Mouse (Mus musculus) stomach, postnatal 0 days (tissue): ENCODE measurements at regions not wholly inside any gene's neighbourhood (a gene's known extent, or its start where the extent isn't known, plus 50 kb on each side); places are given as distances from the start of the nearest gene placed in this dataset.
"Not testable (repeated sequence)": the region's sequence is repeated elsewhere in the genome, so short reads cannot be mapped to it uniquely, and the experiment has no call there.

Experiments
- ATAC-seq: fragments of 200-750 bp; cut with Nextera tagmentation; 2 replicates; pipeline ENCODE4 v1.8.0; 2017; ENCODE audit not compliant: low FRiP score, low TSS enrichment
- DNase-seq: peaks from one replicate; pipeline ENCODE4 v3.0.0-alpha.2; 2016; ENCODE audit warnings: low spot score
- H3K27ac ChIP-seq: fragments of 300-500 bp; sonication (generic); replicated peaks from 2 replicates; pipeline ENCODE4 v1.5.1; 2014; ENCODE audit warnings: mild to moderate bottlenecking, control low read depth
- H3K27me3 ChIP-seq: fragments of 300-500 bp; sonication (generic); 2 replicates; pipeline ENCODE4 v1.6.1; 2014; ENCODE audit warnings: low read length; ENCODE audit not compliant: control insufficient read depth, insufficient read depth
- H3K36me3 ChIP-seq: fragments of 300-500 bp; sonication (generic); 2 replicates; pipeline ENCODE4 v1.6.1; 2014; ENCODE audit warnings: low read length, mixed read lengths; ENCODE audit not compliant: control insufficient read depth, insufficient read depth
- H3K4me1 ChIP-seq: fragments of 300-500 bp; sonication (generic); replicated peaks from 2 replicates; pipeline ENCODE4 v1.6.1; 2014; ENCODE audit warnings: antibody characterized with exemption; ENCODE audit not compliant: control insufficient read depth, insufficient read depth
- H3K4me2 ChIP-seq: fragments of 300-500 bp; sonication (generic); replicated peaks from 2 replicates; pipeline ENCODE4 v1.6.1; 2014; ENCODE audit warnings: low read depth, mild to moderate bottlenecking, control low read depth, moderate library complexity
- H3K4me3 ChIP-seq: fragments of 300-500 bp; sonication (generic); 2 replicates; pipeline ENCODE4 v1.5.1; 2014; ENCODE audit warnings: low read depth, low read length, control low read depth
- H3K9ac ChIP-seq: fragments of 300-500 bp; sonication (generic); 2 replicates; pipeline ENCODE4 v1.6.1; 2014; ENCODE audit warnings: mild to moderate bottlenecking, low read length, control low read depth, mixed read lengths
- H3K9me3 ChIP-seq: fragments of 300-500 bp; sonication (generic); 2 replicates; pipeline ENCODE4 v1.6.1; 2016; ENCODE audit warnings: low read length; ENCODE audit not compliant: control insufficient read depth
- CTCF ChIP-seq: IDR thresholded peaks from 2 replicates; pipeline ENCODE4 v1.5.1; 2016; ENCODE audit warnings: antibody characterized with exemption, low read depth, mild to moderate bottlenecking, moderate library complexity
- EP300 ChIP-seq: optimal IDR thresholded peaks from 2 replicates; pipeline ENCODE3; 2016; ENCODE audit warnings: antibody characterized with exemption
- WGBS: fragments of 180-500 bp; shearing (Covaris S2); extraction: QIAGEN DNeasy Blood & Tissue Kit; methylation state at CpG from one replicate; pipeline ENCODE4 v1.1.7; 2014; 5-methylcytosine and 5-hydroxymethylcytosine counted together

GRCm38 (mm10) chr19:18015371-18015770 is 177.9 kb upstream of the Pcsk5 start:
- H3K4me3 ChIP-seq = no peak overlapping the region
- TF ChIP-seq CTCF (no peak), EP300 (no peak)
- no peak overlapping the region for H3K27ac ChIP-seq
- WGBS = 64% methylated on average over 1 of the region's 1 CpGs
- H3K4me2 ChIP-seq = no peak overlapping the region
- no peak for ATAC-seq
- DNase-seq = no peak
- H3K27me3 ChIP-seq = no peaks in the 10 kb centered on the region
- no peak overlapping the region for H3K9ac ChIP-seq
- H3K4me1 ChIP-seq = no peaks in the 10 kb centered on the region
- no peaks in the 10 kb centered on the region for H3K36me3 ChIP-seq
- H3K9me3 ChIP-seq = no peaks in the 10 kb centered on the region

DNA sequence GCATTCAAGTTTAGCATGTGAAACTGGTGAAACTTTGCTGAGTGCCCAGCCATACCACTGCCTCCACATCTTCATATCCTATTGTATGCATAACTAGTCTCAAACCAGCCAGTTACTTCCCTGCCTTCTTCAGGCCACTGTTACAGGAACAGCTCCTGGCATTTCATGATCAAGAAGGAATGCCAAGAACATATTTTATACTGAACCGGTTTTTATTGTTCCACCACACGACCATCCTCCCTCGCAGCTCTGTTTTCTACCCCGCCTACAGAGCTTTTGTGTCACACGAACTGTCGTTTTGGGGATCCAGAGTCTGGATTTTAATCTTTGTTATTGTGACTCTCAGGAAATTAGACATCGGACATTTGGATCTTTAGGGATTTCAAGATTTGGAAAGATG is 174.6 kb upstream of the Pcsk5 start:
- H3K4me2 ChIP-seq = no peak overlapping the region
- no peak overlapping the region for H3K9ac ChIP-seq
- H3K4me3 ChIP-seq = no peak overlapping the region
- no peaks in the 10 kb centered on the region for H3K4me1 ChIP-seq
- WGBS = 57% methylated on average over 7 of the region's 7 CpGs
- no peak overlapping the region for H3K27ac ChIP-seq
- ATAC-seq = no peak
- no peaks in the 10 kb centered on the region for H3K27me3 ChIP-seq
- H3K36me3 ChIP-seq = no peaks in the 10 kb centered on the region
- TF ChIP-seq CTCF (no peak), EP300 (no peak)
- no peaks in the 10 kb centered on the region for H3K9me3 ChIP-seq
- no peak for DNase-seq

GRCm38 (mm10) chr19:17997561-17997960 is 160.1 kb upstream of the Pcsk5 start:
- no peak overlapping the region for H3K27ac ChIP-seq
- no peaks in the 10 kb centered on the region for H3K9me3 ChIP-seq
- H3K27me3 ChIP-seq = no peaks in the 10 kb centered on the region
- no peaks in the 10 kb centered on the region for H3K4me1 ChIP-seq
- H3K4me2 ChIP-seq = no peak overlapping the region
- no peak for TF ChIP-seq EP300
- peak; percentile 42 for TF ChIP-seq CTCF
- H3K9ac ChIP-seq = no peak overlapping the region
- 89% methylated on average over 3 of the region's 3 CpGs for WGBS
- no peak overlapping the region for H3K4me3 ChIP-seq
- no peaks in the 10 kb centered on the region for H3K36me3 ChIP-seq
- DNase-seq (no peak), ATAC-seq (no peak)

DNA sequence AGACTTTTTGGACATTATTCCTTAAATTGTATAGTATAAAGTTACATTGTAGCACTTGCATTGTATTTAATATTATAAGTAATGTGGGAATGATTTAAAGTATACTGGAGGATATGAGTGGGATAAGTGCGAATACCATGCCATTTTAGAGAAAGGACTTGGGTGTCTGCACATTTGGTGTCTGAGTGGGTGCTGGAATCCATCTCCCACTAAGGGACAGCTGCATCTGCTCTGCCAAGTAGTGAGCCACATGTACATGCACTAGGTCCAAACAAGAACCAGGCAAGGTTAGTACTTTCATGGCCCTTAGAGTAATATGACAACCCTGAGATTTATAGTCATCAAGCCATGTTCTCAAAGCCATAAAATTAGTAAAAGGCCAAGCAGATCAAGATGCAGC is 146.0 kb upstream of the Pcsk5 start:
- no peak overlapping the region for H3K27ac ChIP-seq
- H3K4me1 ChIP-seq = no peaks in the 10 kb centered on the region
- WGBS = 95% methylated on average over 1 of the region's 1 CpGs
- DNase-seq (no peak), ATAC-seq (no peak)
- TF ChIP-seq CTCF = no peak
- no peak for TF ChIP-seq EP300
- no peak overlapping the region for H3K4me3 ChIP-seq
- no peak overlapping the region for H3K4me2 ChIP-seq
- no peaks in the 10 kb centered on the region for H3K27me3 ChIP-seq
- H3K9me3 ChIP-seq = no peaks in the 10 kb centered on the region
- no peaks in the 10 kb centered on the region for H3K36me3 ChIP-seq
- H3K9ac ChIP-seq = no peak overlapping the region

DNA sequence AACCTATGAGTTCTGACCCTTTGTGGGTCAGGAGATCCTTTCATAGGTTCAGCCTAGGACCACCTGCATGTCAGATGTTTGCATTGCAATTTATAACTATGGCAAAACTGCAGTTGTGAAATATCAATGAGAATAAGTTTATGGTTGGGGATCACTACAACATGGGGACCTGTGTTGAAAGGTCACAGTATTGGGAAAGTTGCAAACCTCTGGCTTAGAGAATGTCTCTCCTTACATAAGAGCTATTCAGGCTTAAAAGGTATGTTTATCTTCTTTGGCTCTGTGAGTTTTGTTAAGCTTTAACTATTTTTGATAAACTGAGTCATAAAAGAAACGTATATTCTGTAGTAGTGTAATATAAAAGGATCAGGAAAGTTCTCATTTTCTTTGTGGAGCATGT is 128.1 kb upstream of the Pcsk5 start:
- DNase-seq (no peak), ATAC-seq (no peak)
- 47% methylated on average over 1 of the region's 1 CpGs for WGBS
- H3K27me3 ChIP-seq = no peaks in the 10 kb centered on the region
- H3K36me3 ChIP-seq = no peaks in the 10 kb centered on the region
- no peak overlapping the region for H3K4me2 ChIP-seq
- H3K9ac ChIP-seq = no peak overlapping the region
- H3K4me3 ChIP-seq = no peak overlapping the region
- no peaks in the 10 kb centered on the region for H3K4me1 ChIP-seq
- no peaks in the 10 kb centered on the region for H3K9me3 ChIP-seq
- no peak for TF ChIP-seq EP300
- no peak for TF ChIP-seq CTCF
- no peak overlapping the region for H3K27ac ChIP-seq

GRCm38 (mm10) chr19:17958440-17958839 is 121.0 kb upstream of the Pcsk5 start:
- no peak for TF ChIP-seq EP300
- no peak for TF ChIP-seq CTCF
- Histone ChIP-seq H3K9me3 (no peaks in the 10 kb centered on the region), H3K4me1 (no peaks in the 10 kb centered on the region), H3K9ac (no peak overlapping the region), H3K4me2 (no peak overlapping the region), H3K27me3 (no peaks in the 10 kb centered on the region), H3K36me3 (no peaks in the 10 kb centered on the region), H3K27ac (no peak overlapping the region), H3K4me3 (no peak overlapping the region)
- ATAC-seq (no peak), DNase-seq (no peak)

DNA sequence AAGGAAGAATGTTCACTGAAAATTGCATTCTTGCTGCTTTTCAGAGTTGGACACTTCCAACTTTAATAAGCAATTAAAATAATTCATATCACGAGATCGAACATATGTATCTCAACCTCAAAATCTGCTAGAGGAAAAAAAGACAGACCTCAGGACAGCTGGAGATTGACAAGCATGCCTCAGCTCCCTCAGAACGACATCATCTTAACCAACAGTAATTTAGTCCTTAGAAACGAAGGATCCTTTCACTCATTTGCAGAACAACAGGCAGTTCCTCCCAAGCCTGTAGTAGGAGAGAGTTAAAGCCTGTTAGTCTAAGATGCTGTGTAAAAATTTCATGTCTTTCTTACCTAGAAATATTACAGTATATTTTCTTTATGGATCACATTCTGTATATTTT is 95.2 kb upstream of the Pcsk5 start:
- no peak for ATAC-seq
- 75% methylated on average over 4 of the region's 4 CpGs for WGBS
- no peak overlapping the region for H3K9ac ChIP-seq

GRCm38 (mm10) chr19:17927121-17927520 is 89.7 kb upstream of the Pcsk5 start:
- H3K4me3 ChIP-seq, H3K9ac ChIP-seq, H3K36me3 ChIP-seq, DNase-seq, H3K27me3 ChIP-seq, H3K27ac ChIP-seq, H3K4me1 ChIP-seq, H3K4me2 ChIP-seq, ATAC-seq, H3K9me3 ChIP-seq: not testable (repeated sequence)
- WGBS = 92% methylated on average over 8 of the region's 8 CpGs

More for the DNA sequence above, 95.2 kb upstream of the Pcsk5 start:
- no peak for TF ChIP-seq CTCF
- no peak for TF ChIP-seq EP300
- H3K9me3 ChIP-seq = no peaks in the 10 kb centered on the region
- H3K4me2 ChIP-seq = no peak overlapping the region
- no peaks in the 10 kb centered on the region for H3K27me3 ChIP-seq
- no peak overlapping the region for H3K27ac ChIP-seq
- no peak overlapping the region for H3K4me3 ChIP-seq
- no peaks in the 10 kb centered on the region for H3K4me1 ChIP-seq
- H3K36me3 ChIP-seq = no peaks in the 10 kb centered on the region
- DNase-seq = no peak
